Mouse (Mus musculus): ENCODE data around the gene Exosc2.

The Exosc2 gene

DNA sequence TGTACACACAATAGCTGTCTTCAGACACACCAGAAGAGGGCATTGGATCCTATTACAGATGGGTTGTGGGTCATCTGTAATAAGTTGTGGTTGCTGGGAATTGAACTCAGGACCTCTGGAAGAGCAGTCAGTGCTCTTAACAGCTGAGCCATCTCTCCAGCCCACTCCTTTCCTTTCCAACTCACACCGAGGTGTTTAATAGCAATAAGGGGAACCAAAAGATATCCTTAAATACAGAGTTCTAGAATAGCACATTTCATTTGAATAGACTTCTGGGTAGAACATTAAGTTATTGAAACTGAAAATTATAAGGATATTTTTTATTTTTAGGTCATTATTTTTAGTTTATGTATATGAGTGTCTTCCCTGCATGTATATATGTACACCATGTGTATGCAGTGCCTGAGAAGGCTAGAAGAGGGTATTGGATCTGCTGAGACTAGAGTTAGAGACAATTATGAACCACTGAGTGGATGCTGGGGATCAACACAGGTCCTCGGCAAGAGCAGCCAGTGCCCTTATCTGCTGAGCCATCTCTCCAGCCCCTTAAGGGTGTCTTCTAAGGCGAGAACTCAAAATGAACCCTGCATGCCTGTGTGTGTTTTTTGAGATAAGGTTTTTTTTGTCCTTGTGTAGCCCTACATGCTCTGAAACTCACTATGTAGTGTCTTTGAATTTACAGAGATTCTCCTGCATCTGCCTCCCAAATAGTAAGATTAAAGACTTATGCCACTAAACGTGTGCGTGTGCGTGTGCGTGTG lies 54.4 kb downstream of the Exosc2 start:
- DNase-seq (ENCODE audit: low read depth, low spot score): no peak

DNA sequence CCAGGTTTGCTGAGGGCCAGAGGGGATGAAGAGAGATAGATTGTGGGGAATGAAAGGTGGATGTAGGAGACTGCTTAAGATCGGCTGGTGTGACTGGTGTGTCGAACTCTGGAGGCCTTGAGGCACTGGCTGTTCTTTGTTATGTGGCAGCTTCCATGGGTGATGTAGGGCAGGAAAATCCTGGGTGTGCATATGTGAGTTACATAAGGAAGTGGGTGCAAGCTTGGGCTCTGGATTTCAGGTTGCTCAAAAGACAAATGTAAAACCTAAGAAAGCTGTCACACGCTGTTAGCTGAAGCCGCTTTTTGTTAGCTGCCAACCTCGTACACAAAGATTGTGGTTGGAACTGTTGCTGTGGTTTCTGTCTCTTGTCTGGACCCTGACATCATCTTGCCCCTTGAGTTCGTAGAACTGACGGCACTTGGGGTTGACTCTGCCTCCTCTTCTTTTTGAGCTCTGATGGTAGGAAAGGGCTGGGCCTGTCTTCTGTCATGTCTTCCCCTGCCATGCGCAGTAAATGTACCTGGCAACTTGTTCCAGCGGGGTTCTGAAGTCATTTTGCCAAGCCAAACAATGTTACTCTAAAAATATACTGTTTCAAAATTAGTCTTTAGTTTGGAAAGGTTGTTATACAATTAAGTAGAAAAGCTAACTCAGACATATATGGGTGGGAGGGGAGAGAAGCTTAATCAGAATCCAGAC lies 57.2 kb downstream of the Exosc2 start:
- DNase-seq (ENCODE audit: low read depth, low spot score): no peak

DNA sequence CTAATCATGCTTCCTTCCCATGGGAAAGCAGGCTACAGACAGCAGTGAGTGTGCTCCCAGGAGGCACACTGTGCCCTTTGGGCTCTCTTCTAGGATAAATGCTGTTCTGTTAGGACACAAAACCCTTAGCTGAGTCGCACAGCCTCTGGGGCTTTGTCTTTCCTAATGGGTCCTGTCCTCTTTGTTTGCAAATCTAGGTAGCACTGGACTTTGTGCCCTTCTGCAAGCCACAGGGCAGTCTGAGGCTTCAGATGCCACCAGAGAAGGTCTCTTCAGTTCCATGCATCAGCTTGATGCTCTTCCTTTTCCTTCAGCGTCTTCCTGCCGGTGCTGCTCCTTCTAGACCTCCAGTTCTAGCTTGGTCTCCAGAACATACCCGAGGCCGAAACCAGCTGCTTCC lies 60.1 kb downstream of the Exosc2 start:
- no peak for DNase-seq (ENCODE audit: low read depth, low spot score)

Measured in retina, adult 2 months (tissue).